Mouse (Mus musculus) liver (tissue): ENCODE measurements around the gene Rfesd.
A peak's percentile ranks its signal among the peaks of the same experiment; 100 is the strongest.

ENCODE experiments used
- DNase-seq: peaks from one replicate; pipeline ENCODE4 v3.0.0-alpha.2; 2020; ENCODE audit warnings: mixed read lengths

Rfesd gene

GRCm38 (mm10) chr13:76017974-76018843 is at the start of gene Rfesd:
Rfesd (minus strand) TSS chr13:76018719.
- DNase-seq: peak; percentile 97

GRCm38 (mm10) chr13:76064363-76064945 is 45.9 kb upstream of the Rfesd start:
- DNase-seq: no peak

- no peak for DNase-seq
These were observed 45.0 kb upstream of the Rfesd start for GRCm38 (mm10) chr13:76063548-76063947.

- no peak for DNase-seq
These were observed 44.0 kb upstream of the Rfesd start for GRCm38 (mm10) chr13:76062569-76062968.

GRCm38 (mm10) chr13:76062126-76062525 is 43.6 kb upstream of the Rfesd start:
- no peak for DNase-seq

GRCm38 (mm10) chr13:76059591-76059990 is 41.1 kb upstream of the Rfesd start:
- DNase-seq: no peak

- DNase-seq: no peak
These were observed 38.9 kb upstream of the Rfesd start for GRCm38 (mm10) chr13:76057267-76058069.

GRCm38 (mm10) chr13:76056896-76057266 is 38.4 kb upstream of the Rfesd start, which contains the start of gene Gpr150:
Gpr150 (minus strand) TSS chr13:76056996.
- no peak for DNase-seq

GRCm38 (mm10) chr13:76056261-76056724 is 37.8 kb upstream of the Rfesd start:
- DNase-seq: peak; percentile 91

GRCm38 (mm10) chr13:76055391-76056232 is 37.1 kb upstream of the Rfesd start:
- DNase-seq: peak; percentile 94

GRCm38 (mm10) chr13:76044971-76045370 is 26.5 kb upstream of the Rfesd start:
- no peak for DNase-seq

- DNase-seq: no peak
These were observed 23.9 kb upstream of the Rfesd start for GRCm38 (mm10) chr13:76042455-76042854.

- DNase-seq: no peak
These were observed 6.1 kb upstream of the Rfesd start for GRCm38 (mm10) chr13:76024588-76024987.

- no peak for DNase-seq
These were observed 3.3 kb upstream of the Rfesd start for GRCm38 (mm10) chr13:76021782-76022181.

GRCm38 (mm10) chr13:76018844-76019400 is 403 bp upstream of the Rfesd start:
- DNase-seq: no peak

- DNase-seq: peak; percentile 78
These were observed 1.1 kb downstream of the Rfesd start for GRCm38 (mm10) chr13:76017465-76017864.

- no peak for DNase-seq
These were observed 4.0 kb downstream of the Rfesd start for GRCm38 (mm10) chr13:76014511-76014910.

GRCm38 (mm10) chr13:76003272-76003671 is 15.2 kb downstream of the Rfesd start:
- DNase-seq: no peak

GRCm38 (mm10) chr13:75992169-75993028 is 26.1 kb downstream of the Rfesd start:
- no peak for DNase-seq

GRCm38 (mm10) chr13:75988096-75988495 is 30.4 kb downstream of the Rfesd start:
- DNase-seq: no peak

GRCm38 (mm10) chr13:75981901-75982300 is 36.6 kb downstream of the Rfesd start:
- DNase-seq: peak; percentile 32
